Mouse (Mus musculus): ENCODE data around the gene Ptprs.

DNA sequence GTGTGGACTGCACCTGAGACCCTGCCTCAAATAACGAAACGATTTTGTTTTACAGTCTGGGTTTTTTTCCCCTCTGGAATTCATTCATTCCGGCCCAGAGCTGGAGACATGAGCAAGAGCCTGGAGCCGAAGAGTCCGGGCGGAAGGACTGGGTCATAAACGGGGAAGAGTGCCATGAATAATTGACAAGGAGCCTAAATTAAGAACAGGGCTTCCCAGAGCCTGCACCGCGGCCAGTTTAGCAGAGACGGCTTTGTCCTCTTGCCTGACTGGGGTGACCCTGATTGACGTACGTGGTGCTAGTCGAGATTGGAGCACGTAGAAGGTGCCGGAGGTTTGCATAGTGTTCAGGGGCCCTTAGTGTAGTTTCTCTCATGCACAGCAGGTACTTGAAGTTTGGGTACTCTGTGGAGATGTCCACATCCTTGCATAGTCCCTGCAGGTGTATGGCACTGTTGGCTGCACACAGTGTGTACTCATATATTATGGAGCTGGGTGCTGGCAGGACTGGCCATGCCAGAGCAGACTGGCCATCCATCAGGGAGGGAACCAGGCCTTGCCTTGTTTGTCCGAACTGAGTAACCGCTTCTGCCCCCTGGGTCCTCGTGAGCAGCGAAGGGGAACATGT lies 1.0 kb upstream of the Ptprs start:
- TF ChIP-seq GATA1 (IDR thresholded peaks at IDR 0.05; ENCODE audit: borderline replicate concordance, low read length) = no peak
- TF ChIP-seq FLI1 (IDR thresholded peaks at IDR 0.05; ENCODE audit: low read length) = no peak
